Mouse (Mus musculus) lung, adult 2 months (tissue): ENCODE results near the gene G6pd2. TPM values are rescaled to one million over a fixed set of nuclear protein-coding genes. Genes with fewer than 3 reads are reported as not detected.

Source experiments
- DNase-seq: peaks from one replicate; pipeline ENCODE4 v3.0.0; 2022
- H3K4me1 ChIP-seq: fragments of 200-500 bp; 2 replicates; pipeline ENCODE4 v1.6.1; 2011; ENCODE audit warnings: low read length; ENCODE audit not compliant: control insufficient read depth, insufficient read depth
- H3K4me3 ChIP-seq: fragments of 200-500 bp; replicated peaks from 2 replicates; pipeline ENCODE3; 2011; ENCODE audit warnings: low read depth, mild to moderate bottlenecking, control low read depth, low read length; ENCODE audit errors: extremely low read depth
- CTCF ChIP-seq: fragments of 200-500 bp; IDR thresholded peaks from 2 replicates; pipeline ENCODE4 v1.5.1; 2011; ENCODE audit warnings: mild to moderate bottlenecking, low read length, control low read depth; ENCODE audit not compliant: insufficient read depth
- POLR2A ChIP-seq: fragments of 200-500 bp; IDR thresholded peaks from 2 replicates; pipeline ENCODE4 v1.6.1; 2011; ENCODE audit warnings: low read depth, mild to moderate bottlenecking, control low read depth, low read length, borderline replicate concordance; ENCODE audit errors: extremely low read depth
- WGBS: fragments of 180-500 bp; shearing (Covaris S2); methylation state at CpG from one replicate; pipeline ENCODE4 v1.1.7; 2018; 5-methylcytosine and 5-hydroxymethylcytosine counted together
- polyA plus RNA-seq: library from polyadenylated mRNA; depleted of rRNA; stranded (reverse); fragments of >200 nt; gene quantifications from 2 replicates; pipeline ENCODE4 v1.2.3, GENCODE M21; 2012; rRNA removed

G6pd2 gene
- polyA plus RNA-seq, result not detected in 2 replicates

DNA sequence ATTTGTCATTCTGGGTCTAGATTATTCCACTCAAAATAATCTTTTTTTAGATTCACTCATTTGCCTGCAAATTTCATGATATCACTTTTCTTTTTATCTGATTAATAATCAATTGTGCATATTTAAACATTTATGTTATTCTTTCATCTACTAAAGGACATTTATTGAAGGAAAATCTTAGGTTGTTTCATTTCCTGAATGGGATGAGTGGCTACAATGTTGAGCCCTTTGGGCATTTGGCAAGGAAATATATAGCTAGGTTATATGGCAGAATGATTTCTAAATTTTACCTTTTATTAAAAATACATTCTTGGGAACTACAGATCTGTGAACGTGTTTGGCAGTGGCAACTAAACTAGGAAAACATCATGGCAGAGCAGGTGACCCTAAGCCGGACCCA lies at the start of gene G6pd2:
Gene G6pd2, plus strand, starts transcription at position 301 of the 400 bp plus-strand sequence.
- 82% methylated on average over 2 of the region's 2 CpGs for WGBS

DNA sequence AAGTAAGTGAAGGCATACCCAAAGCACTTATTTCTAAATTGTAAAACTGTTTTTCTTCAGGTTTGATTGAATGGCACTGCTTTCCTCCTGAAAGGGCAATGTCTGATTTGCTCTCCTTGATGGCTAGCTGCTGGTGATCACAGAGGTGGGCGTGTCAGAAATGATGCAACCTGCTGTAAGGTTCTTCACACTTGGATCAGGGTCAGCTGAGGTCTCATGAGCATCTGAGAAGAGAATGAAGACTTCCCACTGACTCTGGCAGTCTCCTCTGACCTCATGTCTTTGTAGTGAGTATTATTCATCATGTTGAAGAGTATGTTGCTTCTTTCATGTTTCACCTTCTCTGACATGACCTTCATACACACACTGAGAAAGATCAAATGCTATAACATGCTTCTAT lies 44.4 kb upstream of the G6pd2 start:
- no peak for TF ChIP-seq CTCF
- TF ChIP-seq POLR2A, result no peak
- H3K4me1 ChIP-seq, result no peaks in the 10 kb centered on the region
- H3K4me3 ChIP-seq, result no peak overlapping the region
- WGBS, result 36% methylated on average over 1 of the region's 1 CpGs
- no peak for DNase-seq

More for the DNA sequence above, at the start of gene G6pd2:
- no peaks in the 10 kb centered on the region for H3K4me1 ChIP-seq
- no peak for TF ChIP-seq CTCF
- no peak for TF ChIP-seq POLR2A
- H3K4me3 ChIP-seq, result no peak within 1 kb of the TSS
- no peak for DNase-seq

DNA sequence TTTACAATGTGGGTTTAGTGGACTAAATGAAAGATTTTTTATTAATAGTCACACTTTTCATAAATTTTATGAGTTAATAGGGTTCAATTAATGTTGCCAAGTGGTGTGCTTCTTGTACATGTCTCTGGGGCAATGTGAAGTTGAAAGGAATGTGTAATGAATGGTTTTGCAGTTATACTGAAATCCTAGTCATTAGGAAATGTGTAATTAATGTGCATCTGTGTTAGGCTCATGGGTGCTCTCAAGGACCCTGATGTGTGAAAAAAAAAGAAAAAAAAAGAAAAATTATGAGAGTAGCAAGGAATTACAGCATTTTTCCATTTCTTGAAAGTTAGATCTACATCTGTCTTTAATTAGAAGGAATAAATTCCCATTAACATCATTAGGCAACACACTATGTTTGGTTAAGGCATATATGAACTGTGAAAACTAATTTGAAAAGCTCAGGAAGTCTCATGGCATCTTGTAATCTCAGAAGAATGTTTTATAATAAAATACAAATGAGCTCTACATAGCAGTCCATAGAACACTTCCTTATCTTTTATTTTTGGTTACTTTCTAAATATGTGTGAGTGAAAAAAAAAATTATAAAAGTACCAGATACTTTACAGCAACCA lies 24.4 kb downstream of the G6pd2 start:
- H3K4me3 ChIP-seq, result no peak overlapping the region
- no peak for DNase-seq
- no peaks in the 10 kb centered on the region for H3K4me1 ChIP-seq
- no peak for TF ChIP-seq CTCF
- no peak for TF ChIP-seq POLR2A

DNA sequence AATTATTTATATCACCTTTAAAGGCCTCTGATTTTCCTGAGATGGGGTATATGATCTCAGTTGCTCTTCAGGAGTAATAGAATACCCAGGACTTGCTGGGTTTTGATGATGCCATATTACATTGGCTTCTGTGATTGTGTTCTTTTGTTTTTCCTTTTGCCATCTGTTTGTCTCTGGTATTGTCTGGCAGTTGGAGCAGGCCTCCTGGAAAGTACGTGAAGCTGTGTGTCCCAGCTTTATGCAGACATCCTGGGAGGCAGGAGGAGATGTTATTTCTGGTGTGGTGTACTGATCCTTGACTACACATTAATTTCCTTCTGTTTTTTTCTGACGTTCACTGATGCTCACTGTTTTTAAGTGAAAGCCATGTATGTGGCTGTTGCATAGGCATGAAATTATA lies 35.3 kb downstream of the G6pd2 start:
- no peak for DNase-seq
- TF ChIP-seq POLR2A, result no peak
- no peak for TF ChIP-seq CTCF
- no peaks in the 10 kb centered on the region for H3K4me1 ChIP-seq
- no peak overlapping the region for H3K4me3 ChIP-seq
- 56% methylated on average over 2 of the region's 2 CpGs for WGBS
